Mouse (Mus musculus) heart, embryonic 11.5 days (tissue): Measurements from ENCODE around the gene Rhbdl3. TPM values are rescaled to one million over a fixed set of nuclear protein-coding genes. Genes with fewer than 3 reads are reported as not detected.

ENCODE experiments used
- ATAC-seq: fragments of 200-750 bp; cut with Nextera tagmentation; replicated peaks from 2 replicates; pipeline ENCODE4 v1.8.0; 2017; ENCODE audit warnings: moderate library complexity; ENCODE audit not compliant: insufficient number of reproducible peaks, low FRiP score, low TSS enrichment
- H3K27ac ChIP-seq: fragments of 300-500 bp; sonication (generic); 2 replicates; pipeline ENCODE4 v1.5.1; 2014; ENCODE audit warnings: mild to moderate bottlenecking, low read depth, low read length
- H3K27me3 ChIP-seq: fragments of 300-500 bp; sonication (generic); 2 replicates; pipeline ENCODE4 v1.6.1; 2014; ENCODE audit warnings: mild to moderate bottlenecking, low read length, mixed read lengths; ENCODE audit not compliant: control insufficient read depth, insufficient read depth
- H3K36me3 ChIP-seq: fragments of 300-500 bp; sonication (generic); 2 replicates; pipeline ENCODE4 v1.6.1; 2014; ENCODE audit warnings: mild to moderate bottlenecking, low read length, moderate library complexity, mixed read lengths; ENCODE audit not compliant: control insufficient read depth, insufficient read depth
- H3K4me1 ChIP-seq: fragments of 300-500 bp; sonication (generic); 2 replicates; pipeline ENCODE4 v1.6.1; 2014; ENCODE audit warnings: low read length; ENCODE audit not compliant: control insufficient read depth, insufficient read depth
- H3K4me2 ChIP-seq: fragments of 300-500 bp; sonication (generic); 2 replicates; pipeline ENCODE4 v1.6.1; 2014; ENCODE audit warnings: mild to moderate bottlenecking, moderate library complexity
- H3K4me3 ChIP-seq: fragments of 300-500 bp; sonication (generic); 2 replicates; pipeline ENCODE4 v1.5.1; 2014; ENCODE audit warnings: low read depth, low read length
- H3K9ac ChIP-seq: fragments of 300-500 bp; sonication (generic); 2 replicates; pipeline ENCODE4 v1.6.1; 2014; ENCODE audit warnings: mild to moderate bottlenecking, low read depth, low read length, moderate library complexity
- H3K9me3 ChIP-seq: fragments of 300-500 bp; sonication (generic); replicated peaks from 2 replicates; pipeline ENCODE4 v1.6.1; 2016; ENCODE audit warnings: low read length; ENCODE audit not compliant: control insufficient read depth
- WGBS: fragments of 180-500 bp; shearing (Covaris S2); extraction: QIAGEN DNeasy Blood & Tissue Kit; methylation state at CpG from one replicate; pipeline ENCODE4 v1.1.7; 2014; ENCODE audit not compliant: insufficient replicate concordance; 5-methylcytosine and 5-hydroxymethylcytosine counted together
- polyA plus RNA-seq: library from polyadenylated mRNA; unstranded; fragments of >200 nt; fragmentation: Nextera tagmentation; extraction: Ambion mirVana; gene quantifications from 2 replicates; pipeline ENCODE4 v1.2.1, GENCODE M21; 2014

Gene Rhbdl3
- polyA plus RNA-seq, 1 experiment from 2014 or later: 0.27 TPM

GRCm38 (mm10) chr11:80302536-80302935, 1.8 kb downstream of the Rhbdl3 start:
- 4% methylated on average over 11 of the region's 11 CpGs for WGBS
- H3K9ac ChIP-seq: no peak overlapping the region
- H3K4me2 ChIP-seq: peak overlapping the region; percentile 100
- peaks cover 50% of the 10 kb centered on the region for H3K27me3 ChIP-seq
- no peak for ATAC-seq
- H3K9me3 ChIP-seq: no peaks in the 10 kb centered on the region
- H3K36me3 ChIP-seq: no peaks in the 10 kb centered on the region
- peaks cover 13% of the 10 kb centered on the region; the same call in 1 of the 2 replicates for H3K4me1 ChIP-seq
- H3K4me3 ChIP-seq: peak overlapping the region; percentile 66
- no peak overlapping the region for H3K27ac ChIP-seq

- no peaks in the 10 kb centered on the region for H3K9me3 ChIP-seq
- H3K27me3 ChIP-seq: peaks cover 41% of the 10 kb centered on the region
- no peak for ATAC-seq
- H3K4me2 ChIP-seq: no peak overlapping the region
- no peaks in the 10 kb centered on the region for H3K36me3 ChIP-seq
- H3K9ac ChIP-seq: no peak overlapping the region
- no peak overlapping the region for H3K27ac ChIP-seq
- no peak overlapping the region for H3K4me3 ChIP-seq
- peaks cover 13% of the 10 kb centered on the region; the same call in 1 of the 2 replicates for H3K4me1 ChIP-seq
- 77% methylated on average over 3 of the region's 3 CpGs for WGBS
Measured at GRCm38 (mm10) chr11:80303746-80304145, 3.0 kb downstream of the Rhbdl3 start.

GRCm38 (mm10) chr11:80304846-80305245, 4.1 kb downstream of the Rhbdl3 start:
- Histone ChIP-seq H3K4me2 (no peak overlapping the region), H3K4me3 (no peak overlapping the region), H3K9ac (no peak overlapping the region), H3K36me3 (no peaks in the 10 kb centered on the region), H3K9me3 (no peaks in the 10 kb centered on the region), H3K27ac (no peak overlapping the region), H3K4me1 (peaks cover 12% of the 10 kb centered on the region; the same call in 1 of the 2 replicates), H3K27me3 (peaks cover 30% of the 10 kb centered on the region)
- ATAC-seq: no peak
- WGBS: 66% methylated on average over 10 of the region's 10 CpGs

GRCm38 (mm10) chr11:80308537-80308936, 7.8 kb downstream of the Rhbdl3 start:
- Histone ChIP-seq H3K36me3 (no peaks in the 10 kb centered on the region), H3K9ac (no peak overlapping the region), H3K9me3 (no peaks in the 10 kb centered on the region), H3K4me1 (no peaks in the 10 kb centered on the region), H3K27me3 (0 out of 2 replicates have a peak, but pooled peaks cover 2% of the 10 kb centered on the region), H3K4me2 (no peak overlapping the region), H3K4me3 (no peak overlapping the region), H3K27ac (no peak overlapping the region)
- WGBS: 46% methylated on average over 6 of the region's 6 CpGs
- no peak for ATAC-seq

- no peak for ATAC-seq
- H3K9ac ChIP-seq: no peak overlapping the region
- H3K27ac ChIP-seq: no peak overlapping the region
- H3K4me2 ChIP-seq: no peak overlapping the region
- H3K9me3 ChIP-seq: no peaks in the 10 kb centered on the region
- no peak overlapping the region for H3K4me3 ChIP-seq
- H3K27me3 ChIP-seq: 0 out of 2 replicates have a peak, but pooled peaks cover 2% of the 10 kb centered on the region
- no peaks in the 10 kb centered on the region for H3K4me1 ChIP-seq
- 75% methylated on average over 4 of the region's 4 CpGs for WGBS
- H3K36me3 ChIP-seq: no peaks in the 10 kb centered on the region
Measured at GRCm38 (mm10) chr11:80311271-80311670, 10.6 kb downstream of the Rhbdl3 start.

GRCm38 (mm10) chr11:80312049-80312448, 11.3 kb downstream of the Rhbdl3 start:
- H3K36me3 ChIP-seq: no peaks in the 10 kb centered on the region
- no peaks in the 10 kb centered on the region for H3K4me1 ChIP-seq
- no peak overlapping the region for H3K9ac ChIP-seq
- WGBS: 47% methylated on average over 2 of the region's 2 CpGs
- H3K4me2 ChIP-seq: no peak overlapping the region
- ATAC-seq: no peak
- H3K4me3 ChIP-seq: no peak overlapping the region
- 0 out of 2 replicates have a peak, but pooled peaks cover 2% of the 10 kb centered on the region for H3K27me3 ChIP-seq
- H3K27ac ChIP-seq: no peak overlapping the region
- no peaks in the 10 kb centered on the region for H3K9me3 ChIP-seq

GRCm38 (mm10) chr11:80312565-80312964, 11.9 kb downstream of the Rhbdl3 start:
- H3K27ac ChIP-seq: no peak overlapping the region
- 0 out of 2 replicates have a peak, but pooled peaks cover 2% of the 10 kb centered on the region for H3K27me3 ChIP-seq
- no peak overlapping the region for H3K4me3 ChIP-seq
- no peaks in the 10 kb centered on the region for H3K4me1 ChIP-seq
- no peak for ATAC-seq
- H3K4me2 ChIP-seq: no peak overlapping the region
- H3K9me3 ChIP-seq: no peaks in the 10 kb centered on the region
- H3K36me3 ChIP-seq: no peaks in the 10 kb centered on the region
- WGBS: 3% methylated on average over 6 of the region's 6 CpGs
- H3K9ac ChIP-seq: no peak overlapping the region

GRCm38 (mm10) chr11:80313462-80313861, 12.8 kb downstream of the Rhbdl3 start:
- Histone ChIP-seq H3K9me3 (no peaks in the 10 kb centered on the region), H3K4me2 (no peak overlapping the region), H3K4me1 (no peaks in the 10 kb centered on the region), H3K9ac (no peak overlapping the region), H3K36me3 (no peaks in the 10 kb centered on the region), H3K27ac (no peak overlapping the region), H3K4me3 (no peak overlapping the region), H3K27me3 (0 out of 2 replicates have a peak, but pooled peaks cover 2% of the 10 kb centered on the region)
- 68% methylated on average over 1 of the region's 1 CpGs for WGBS
- ATAC-seq: no peak

- no peak overlapping the region for H3K4me2 ChIP-seq
- ATAC-seq: no peak
- no peaks in the 10 kb centered on the region for H3K9me3 ChIP-seq
- H3K27me3 ChIP-seq: 0 out of 2 replicates have a peak, but pooled peaks cover 2% of the 10 kb centered on the region
- WGBS: 72% methylated on average over 4 of the region's 4 CpGs
- H3K4me1 ChIP-seq: no peaks in the 10 kb centered on the region
- no peaks in the 10 kb centered on the region for H3K36me3 ChIP-seq
- no peak overlapping the region for H3K4me3 ChIP-seq
- H3K9ac ChIP-seq: no peak overlapping the region
- H3K27ac ChIP-seq: no peak overlapping the region
Measured at GRCm38 (mm10) chr11:80313944-80314343, 13.2 kb downstream of the Rhbdl3 start.
